8 mouse cellular contexts compared by ENCODE assay signal in the genomic region with DNA sequence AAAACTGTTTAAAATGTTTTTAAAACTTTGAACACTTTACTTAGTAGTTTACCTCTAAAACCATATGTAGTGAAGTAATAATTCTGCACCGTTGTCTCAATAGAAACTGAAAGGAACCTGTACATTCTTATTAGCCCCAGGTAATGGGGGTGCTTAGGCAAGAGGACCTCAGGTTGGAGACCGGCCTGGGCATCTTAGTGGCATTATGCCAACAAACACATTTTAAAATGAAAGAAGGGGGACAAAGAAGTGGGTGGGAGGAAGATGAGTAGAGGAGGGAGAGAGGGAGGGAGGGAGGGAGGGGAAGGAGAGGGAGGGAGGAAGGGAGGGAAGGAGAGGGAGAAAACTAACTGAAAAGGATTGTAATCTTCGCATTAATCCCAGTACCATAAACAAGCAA. TPM values are rescaled to one million over a fixed set of nuclear protein-coding genes. Genes with fewer than 3 reads are reported as not detected.
DNase-seq lines count a peak whose midpoint lies in the region; ATAC-seq and TF ChIP-seq lines count a peak whose summit lies in the region.

No protein-coding gene starts in this region.

- 1% methylated on average over 3 of the region's 3 CpGs for WGBS in lung, embryonic 14.5 days
- 2% methylated on average over 3 of the region's 3 CpGs for WGBS in embryonic facial prominence, embryonic 12.5 days
- WGBS in intestine, embryonic 16.5 days: 3% methylated on average over 3 of the region's 3 CpGs
- WGBS in neural tube, embryonic 13.5 days: 0% methylated on average over 3 of the region's 3 CpGs

- peak overlapping the region; percentile 97 for H3K27ac ChIP-seq in lung, embryonic 14.5 days (ENCODE audit: low read depth)
- peak overlapping the region; percentile 97 for H3K27ac ChIP-seq in embryonic facial prominence, embryonic 12.5 days
- H3K27ac ChIP-seq in intestine, embryonic 16.5 days (ENCODE audit: low read length): peak overlapping the region; percentile 88
- no peak overlapping the region for H3K27ac ChIP-seq in neural tube, embryonic 13.5 days (replicated peaks)

- DNase-seq in lung, embryonic 14.5 days: peak; percentile 68
- DNase-seq in lung, postnatal 25 days (ENCODE audit: low spot score): no peak
- DNase-seq in thymus, adult 18-20 months: no peak
- DNase-seq in left cerebral cortex, adult 11 months (ENCODE audit: low spot score): no peak
- no peak for DNase-seq in right cerebral cortex, postnatal 4 days

- no peaks in the 10 kb centered on the region for H3K27me3 ChIP-seq in lung, embryonic 14.5 days (ENCODE audit: insufficient read depth, low read length)
- H3K27me3 ChIP-seq in embryonic facial prominence, embryonic 12.5 days: no peaks in the 10 kb centered on the region
- H3K27me3 ChIP-seq in intestine, embryonic 16.5 days (replicated peaks; ENCODE audit: control insufficient read depth, insufficient read depth, low read length): no peaks in the 10 kb centered on the region
- no peaks in the 10 kb centered on the region; the same call in 1 of the 2 replicates for H3K27me3 ChIP-seq in neural tube, embryonic 13.5 days

- no peaks in the 10 kb centered on the region for H3K9me3 ChIP-seq in lung, embryonic 14.5 days (ENCODE audit: low read depth, low read length)
- no peaks in the 10 kb centered on the region for H3K9me3 ChIP-seq in embryonic facial prominence, embryonic 12.5 days
- no peaks in the 10 kb centered on the region for H3K9me3 ChIP-seq in intestine, embryonic 16.5 days (ENCODE audit: control insufficient read depth, low read length)
- H3K9me3 ChIP-seq in neural tube, embryonic 13.5 days: no peaks in the 10 kb centered on the region

- peaks cover 24% of the 10 kb centered on the region for H3K36me3 ChIP-seq in lung, embryonic 14.5 days (ENCODE audit: insufficient read depth)
- peaks cover 7% of the 10 kb centered on the region; the same call in 1 of the 2 replicates for H3K36me3 ChIP-seq in embryonic facial prominence, embryonic 12.5 days
- no peaks in the 10 kb centered on the region for H3K36me3 ChIP-seq in intestine, embryonic 16.5 days (ENCODE audit: control insufficient read depth, insufficient read depth, low read length)
- H3K36me3 ChIP-seq in neural tube, embryonic 13.5 days: peaks cover 5% of the 10 kb centered on the region; the same call in 1 of the 2 replicates

- H3K4me2 ChIP-seq in lung, embryonic 14.5 days: peak overlapping the region; percentile 85
- peak overlapping the region; percentile 84 for H3K4me2 ChIP-seq in embryonic facial prominence, embryonic 12.5 days (replicated peaks)
- H3K4me2 ChIP-seq in intestine, embryonic 16.5 days (ENCODE audit: low read depth, low read length): peak overlapping the region; percentile 85
- H3K4me2 ChIP-seq in neural tube, embryonic 13.5 days: peak overlapping the region; percentile 76

- no peak for TF ChIP-seq CTCF in lung, embryonic 14.5 days (IDR thresholded peaks at IDR 0.05; ENCODE audit: low read depth)

- peak; percentile 36 for ATAC-seq in lung, embryonic 14.5 days (ENCODE audit: insufficient read depth)
- ATAC-seq in embryonic facial prominence, embryonic 12.5 days (ENCODE audit: insufficient number of reproducible peaks, insufficient read depth, low FRiP score, low TSS enrichment): no peak
- peak; percentile 59 for ATAC-seq in intestine, embryonic 16.5 days
- peak; percentile 19; the same call in 1 of the 2 replicates for ATAC-seq in neural tube, embryonic 13.5 days (ENCODE audit: low read depth)

- peak overlapping the region; percentile 91 for H3K9ac ChIP-seq in lung, embryonic 14.5 days
- peak overlapping the region; percentile 82 for H3K9ac ChIP-seq in embryonic facial prominence, embryonic 12.5 days
- peak overlapping the region; percentile 93 for H3K9ac ChIP-seq in intestine, embryonic 16.5 days (ENCODE audit: low read depth, low read length)
- peak overlapping the region; percentile 81 for H3K9ac ChIP-seq in neural tube, embryonic 13.5 days

- H3K4me1 ChIP-seq in lung, embryonic 14.5 days (ENCODE audit: insufficient read depth): 0 out of 2 replicates have a peak, but pooled peaks cover 3% of the 10 kb centered on the region
- H3K4me1 ChIP-seq in embryonic facial prominence, embryonic 12.5 days: peaks cover 10% of the 10 kb centered on the region
- peaks cover 5% of the 10 kb centered on the region for H3K4me1 ChIP-seq in intestine, embryonic 16.5 days (ENCODE audit: control insufficient read depth, insufficient read depth, low read length)
- peaks cover 15% of the 10 kb centered on the region for H3K4me1 ChIP-seq in neural tube, embryonic 13.5 days (replicated peaks)

- peak overlapping the region; percentile 73 for H3K4me3 ChIP-seq in lung, embryonic 14.5 days (ENCODE audit: low read depth, low read length)
- peak overlapping the region; percentile 75 for H3K4me3 ChIP-seq in embryonic facial prominence, embryonic 12.5 days
- H3K4me3 ChIP-seq in intestine, embryonic 16.5 days (ENCODE audit: low read length): peak overlapping the region; percentile 87
- H3K4me3 ChIP-seq in neural tube, embryonic 13.5 days: peak overlapping the region; percentile 73

RNA-seq across cellular contexts. Expression of gene Hus1, which starts 0.4 kb away (rescaled TPM):
- polyA plus RNA-seq in lung, embryonic 14.5 days (2014; fragmentation: Nextera tagmentation; extraction: Ambion mirVana): 25.6 and 25.8 TPM in 2 replicates
- 15.5 and 16.8 TPM in 2 replicates for polyA plus RNA-seq in embryonic facial prominence, embryonic 12.5 days (2016; fragmentation: Nextera tagmentation; extraction: Ambion mirVana)
- polyA plus RNA-seq in intestine, embryonic 16.5 days (2015; fragmentation: Nextera tagmentation; extraction: Ambion mirVana): 10.9 and 11.2 TPM in 2 replicates
- polyA plus RNA-seq in neural tube, embryonic 13.5 days (2015; fragmentation: Nextera tagmentation; extraction: Ambion mirVana): 9.9 and 11.9 TPM in 2 replicates

RNA-seq across cellular contexts. Expression of gene Gm11992, which starts 37.0 kb away (rescaled TPM):
- polyA plus RNA-seq in lung, embryonic 14.5 days (2014; fragmentation: Nextera tagmentation; extraction: Ambion mirVana): 0.38 and 0.74 TPM in 2 replicates
- 0.33 and 0.65 TPM in 2 replicates for polyA plus RNA-seq in embryonic facial prominence, embryonic 12.5 days (2016; fragmentation: Nextera tagmentation; extraction: Ambion mirVana)
- polyA plus RNA-seq in intestine, embryonic 16.5 days (2015; fragmentation: Nextera tagmentation; extraction: Ambion mirVana): 0.59 and 0.86 TPM in 2 replicates
- polyA plus RNA-seq in neural tube, embryonic 13.5 days (2015; fragmentation: Nextera tagmentation; extraction: Ambion mirVana): 0.84 and 1.0 TPM in 2 replicates

RNA-seq across cellular contexts. Expression of gene Sun3, which starts 37.4 kb away (rescaled TPM):
- not detected in 2 replicates for polyA plus RNA-seq in lung, embryonic 14.5 days (2014; fragmentation: Nextera tagmentation; extraction: Ambion mirVana)
- polyA plus RNA-seq in embryonic facial prominence, embryonic 12.5 days (2016; fragmentation: Nextera tagmentation; extraction: Ambion mirVana): 0.14 TPM in 1 of 2 replicates, not detected in the other
- 0.18 and 0.45 TPM in 2 replicates for polyA plus RNA-seq in intestine, embryonic 16.5 days (2015; fragmentation: Nextera tagmentation; extraction: Ambion mirVana)
- polyA plus RNA-seq in neural tube, embryonic 13.5 days (2015; fragmentation: Nextera tagmentation; extraction: Ambion mirVana): 0.22 and 0.43 TPM in 2 replicates

RNA-seq across cellular contexts. Expression of gene Pkd1l1, which starts 38.3 kb away (rescaled TPM):
- polyA plus RNA-seq in lung, embryonic 14.5 days (2014; fragmentation: Nextera tagmentation; extraction: Ambion mirVana): 0.08 and 0.20 TPM in 2 replicates
- polyA plus RNA-seq in embryonic facial prominence, embryonic 12.5 days (2016; fragmentation: Nextera tagmentation; extraction: Ambion mirVana): 0.04 and 0.13 TPM in 2 replicates
- 0.05 and 0.07 TPM in 2 replicates for polyA plus RNA-seq in intestine, embryonic 16.5 days (2015; fragmentation: Nextera tagmentation; extraction: Ambion mirVana)
- polyA plus RNA-seq in neural tube, embryonic 13.5 days (2015; fragmentation: Nextera tagmentation; extraction: Ambion mirVana): 0.15 and 0.21 TPM in 2 replicates
